Mouse (Mus musculus): ENCODE results near the gene Rnf227.
"Not testable (repeated sequence)": the region's sequence is repeated elsewhere in the genome, so short reads cannot be mapped to it uniquely, and the experiment has no call there.

Gene Rnf227

DNA sequence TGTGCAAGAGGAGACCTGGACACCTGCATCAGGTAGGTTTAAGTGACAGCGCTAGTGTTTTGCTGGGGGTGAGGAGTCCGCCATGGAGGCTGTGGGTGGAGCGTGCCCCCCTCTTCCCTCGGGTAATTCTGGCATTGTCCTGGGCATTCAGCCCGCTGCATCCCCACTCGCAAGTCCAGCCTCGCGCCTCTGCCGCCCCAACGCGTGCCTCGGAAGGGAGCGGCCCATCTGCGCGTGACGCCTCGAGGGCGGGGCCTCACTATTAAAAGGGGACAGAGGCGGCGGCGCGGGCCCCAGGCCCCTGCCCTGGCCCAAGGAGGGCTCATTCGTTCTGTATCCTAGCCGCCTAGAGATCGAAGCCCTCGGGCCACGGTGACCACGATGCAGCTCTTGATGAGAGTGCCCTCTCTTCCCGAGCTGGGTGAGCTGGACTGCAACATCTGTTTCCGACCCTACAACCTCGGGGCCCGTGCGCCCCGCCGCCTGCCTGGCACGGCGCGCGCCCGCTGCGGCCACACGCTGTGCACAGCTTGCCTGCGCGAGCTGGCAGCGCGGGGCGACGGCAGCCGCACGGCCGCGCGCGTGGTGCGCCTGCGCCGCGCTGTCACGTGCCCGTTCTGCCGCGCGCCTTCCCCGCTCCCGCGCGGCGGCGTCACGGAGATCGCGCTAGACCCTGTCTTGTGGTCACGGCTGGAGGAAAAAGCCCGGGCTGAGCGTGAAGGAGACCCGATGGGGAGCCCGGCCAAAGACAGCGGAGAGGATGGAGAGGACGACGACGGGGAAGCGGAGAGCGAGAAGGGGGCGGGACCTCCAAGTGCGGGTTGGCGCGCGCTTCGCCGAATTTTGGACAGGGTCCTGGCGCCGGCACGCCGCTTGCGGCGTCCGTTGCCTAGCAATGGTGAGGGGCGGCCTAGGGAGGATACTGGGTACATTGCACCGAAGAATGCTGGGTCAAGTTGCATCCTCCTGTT, at the start of gene Rnf227:
Gene Rnf227 (plus strand): TSS at position 301 of the 971 bp plus-strand sequence.
- peak; percentile 77 for DNase-seq

GRCm38 (mm10) chr11:69291111-69291510, 49.1 kb upstream of the Rnf227 start:
- DNase-seq, result no peak

GRCm38 (mm10) chr11:69295286-69295685, 45.0 kb upstream of the Rnf227 start:
- DNase-seq, result no peak

GRCm38 (mm10) chr11:69297799-69298198, 42.5 kb upstream of the Rnf227 start:
- DNase-seq, result no peak

DNA sequence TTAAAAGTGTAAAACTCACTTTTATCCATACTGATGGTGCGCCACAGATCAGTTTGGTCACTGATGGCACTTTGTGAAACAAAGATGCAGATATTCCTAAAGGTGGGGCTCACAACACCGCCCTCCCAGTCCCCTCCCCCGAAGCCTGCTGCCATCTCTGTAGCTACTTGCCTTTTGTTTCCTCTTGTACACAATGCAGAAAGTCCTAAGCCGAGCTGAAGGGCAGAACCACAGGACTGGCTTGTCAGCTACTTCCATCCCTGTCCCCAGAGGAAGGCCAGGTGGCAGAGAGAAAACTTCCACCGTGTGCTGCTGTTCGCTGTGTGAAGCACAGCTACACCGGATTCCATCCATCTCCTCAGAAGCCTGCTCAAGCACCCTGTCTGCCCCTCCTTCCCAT, 42.0 kb upstream of the Rnf227 start:
- DNase-seq, result no peak

DNA sequence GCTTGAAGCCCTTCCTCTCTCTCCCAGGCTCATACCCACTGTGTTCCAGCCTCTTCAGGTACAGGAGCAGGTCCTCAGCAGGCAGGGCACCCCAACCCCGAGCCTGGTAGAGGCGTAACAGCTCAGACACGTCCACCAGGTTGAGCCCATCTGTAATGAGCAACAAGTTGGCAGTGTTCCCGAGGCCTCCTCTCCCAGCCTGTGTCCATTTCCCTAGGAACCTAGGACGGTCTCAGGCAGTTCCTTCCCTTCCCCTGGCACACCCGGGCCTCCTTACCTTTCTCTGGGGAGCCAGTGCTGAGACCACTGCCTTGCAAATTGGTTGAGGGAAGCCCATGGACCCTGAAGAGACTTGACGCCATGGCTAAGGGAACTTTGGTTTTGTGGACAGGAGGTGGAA, 37.4 kb upstream of the Rnf227 start:
- no peak for DNase-seq

GRCm38 (mm10) chr11:69305291-69305690, 35.0 kb upstream of the Rnf227 start:
- DNase-seq, result no peak

- no peak for DNase-seq
Measured at GRCm38 (mm10) chr11:69306039-69306438, 34.2 kb upstream of the Rnf227 start.

GRCm38 (mm10) chr11:69311266-69311665, 29.0 kb upstream of the Rnf227 start:
- no peak for DNase-seq

GRCm38 (mm10) chr11:69316361-69316760, 23.9 kb upstream of the Rnf227 start:
- DNase-seq, result no peak

DNA sequence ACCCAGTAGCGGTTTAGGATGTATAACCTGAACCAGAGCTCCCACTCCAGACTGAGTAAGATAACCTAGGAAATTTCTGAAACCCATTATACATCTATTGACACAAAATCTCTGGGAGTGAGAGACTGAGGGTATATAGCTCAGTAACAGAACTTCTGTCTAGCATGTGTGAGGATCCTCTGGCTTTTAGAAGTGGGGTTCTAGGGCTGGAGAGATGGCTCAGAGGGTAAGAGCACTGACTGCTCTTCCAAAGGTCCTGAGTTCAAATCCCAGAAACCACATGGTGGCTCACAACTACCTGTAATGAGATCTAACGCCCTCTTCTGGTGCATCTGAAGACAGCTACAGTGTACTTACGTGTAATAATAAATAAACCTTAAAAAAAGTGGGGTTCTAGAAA, 22.3 kb upstream of the Rnf227 start:
- not testable (repeated sequence) for DNase-seq

- DNase-seq, result no peak
Measured at GRCm38 (mm10) chr11:69321580-69321979, 18.7 kb upstream of the Rnf227 start.

DNA sequence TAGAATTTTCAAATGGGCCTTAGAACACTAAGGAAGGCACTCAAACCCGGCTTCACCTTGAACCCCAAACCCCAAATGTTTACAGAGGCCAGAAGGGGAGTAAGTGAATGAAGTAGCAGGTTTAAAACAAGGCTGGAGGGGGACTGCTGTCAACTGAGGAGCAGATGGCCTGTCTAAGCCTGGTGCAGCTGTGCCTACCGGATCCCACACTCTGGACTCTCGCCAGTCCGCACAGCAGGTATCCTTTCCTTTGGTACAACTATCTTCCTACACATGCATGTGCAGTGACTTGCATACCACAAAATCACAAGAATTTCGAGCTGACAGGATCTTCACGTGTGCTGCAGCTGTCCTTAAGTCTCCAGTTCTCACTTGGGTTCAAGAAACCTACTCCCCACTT, 18.3 kb upstream of the Rnf227 start:
- no peak for DNase-seq

- no peak for DNase-seq
Measured at GRCm38 (mm10) chr11:69322693-69323471, 17.4 kb upstream of the Rnf227 start.

GRCm38 (mm10) chr11:69323667-69324111, 16.6 kb upstream of the Rnf227 start, which contains the start of the genes Cntrob and Trappc1:
Cntrob (minus strand) TSS chr11:69323775.
Trappc1 (plus strand) TSS chr11:69323980.
- peak; percentile 99 for DNase-seq

DNA sequence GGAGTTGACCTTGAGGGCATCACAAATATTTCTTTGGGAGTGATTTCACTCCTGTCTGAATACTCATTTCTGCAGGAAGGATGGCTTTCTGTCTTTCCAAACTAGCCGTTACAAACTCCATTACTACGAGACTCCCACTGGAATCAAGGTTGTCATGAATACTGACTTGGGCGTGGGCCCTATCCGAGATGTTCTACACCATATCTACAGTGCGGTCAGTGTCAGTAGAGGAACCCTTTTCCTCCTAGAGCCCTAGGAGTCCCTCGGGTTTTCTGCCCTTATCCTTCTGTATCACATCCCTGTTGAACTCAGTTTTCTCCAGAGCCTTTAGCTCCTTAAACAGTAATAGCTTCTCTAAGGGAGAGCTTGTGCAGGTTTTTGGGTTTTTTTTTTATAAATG, 15.5 kb upstream of the Rnf227 start:
- no peak for DNase-seq

DNA sequence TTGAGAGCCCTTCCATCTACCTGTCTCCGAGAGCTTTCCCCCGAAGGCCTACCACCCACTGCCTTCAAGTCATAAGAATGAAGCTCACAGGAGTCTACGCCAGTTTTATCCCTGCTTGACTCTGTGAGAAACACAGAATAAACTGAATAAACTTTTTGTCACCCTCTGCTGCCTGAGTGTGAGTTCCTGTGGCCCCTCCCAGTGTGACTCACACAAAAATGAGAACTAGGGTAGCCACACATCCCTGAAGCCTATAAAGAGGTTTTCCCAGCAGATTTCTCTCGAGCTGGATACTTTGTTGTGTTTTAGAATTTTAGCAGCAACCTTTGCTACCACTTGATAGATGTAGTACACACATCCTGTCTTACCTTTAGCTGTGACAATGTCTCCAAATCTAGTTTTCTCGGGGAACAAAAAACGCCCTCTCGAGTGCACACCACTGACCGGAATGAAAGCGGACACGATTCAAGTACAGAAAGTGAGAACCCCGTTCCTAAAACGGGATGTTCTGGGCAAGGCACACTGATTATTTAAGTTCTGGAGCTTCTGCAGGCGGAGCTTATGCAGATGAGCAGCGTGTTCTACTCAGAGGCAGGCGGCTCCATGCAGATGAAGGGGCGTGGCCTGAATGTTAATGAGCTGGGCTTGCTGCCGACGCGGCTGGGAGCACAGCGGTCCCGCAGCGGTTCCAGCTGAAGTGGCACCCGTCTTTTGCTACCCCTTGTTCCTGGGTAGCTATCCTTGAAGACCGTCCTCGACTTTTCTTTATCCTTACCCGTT, 14.4 kb upstream of the Rnf227 start, which contains the start of gene Kcnab3:
Gene Kcnab3 (plus strand): TSS at position 631 of the 780 bp plus-strand sequence.
- peak; percentile 66 for DNase-seq

GRCm38 (mm10) chr11:69326408-69327156, 13.7 kb upstream of the Rnf227 start:
- DNase-seq, result no peak

- no peak for DNase-seq
Measured at GRCm38 (mm10) chr11:69327157-69327442, 13.2 kb upstream of the Rnf227 start.

DNA sequence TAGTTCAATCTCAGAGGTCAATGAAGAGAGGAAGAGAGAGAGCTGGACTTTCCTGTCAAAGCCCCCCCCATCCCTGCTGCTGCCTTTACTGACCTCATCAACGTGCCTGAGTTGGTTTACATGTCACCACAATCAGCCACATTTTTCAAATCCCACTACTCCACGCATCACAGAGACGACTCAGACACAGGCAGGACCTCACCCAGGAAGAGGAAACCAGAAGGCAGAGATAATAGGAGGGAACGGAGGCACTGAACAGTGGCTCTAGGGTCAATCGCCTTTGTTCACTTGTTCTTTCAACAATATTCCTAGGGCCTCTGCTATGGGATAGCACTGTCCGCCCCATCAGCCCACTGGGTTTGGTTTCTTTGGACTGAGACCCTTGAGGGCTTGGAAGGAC, 12.6 kb upstream of the Rnf227 start:
- no peak for DNase-seq

- DNase-seq, result no peak
Measured at GRCm38 (mm10) chr11:69328517-69328916, 11.7 kb upstream of the Rnf227 start.

DNA sequence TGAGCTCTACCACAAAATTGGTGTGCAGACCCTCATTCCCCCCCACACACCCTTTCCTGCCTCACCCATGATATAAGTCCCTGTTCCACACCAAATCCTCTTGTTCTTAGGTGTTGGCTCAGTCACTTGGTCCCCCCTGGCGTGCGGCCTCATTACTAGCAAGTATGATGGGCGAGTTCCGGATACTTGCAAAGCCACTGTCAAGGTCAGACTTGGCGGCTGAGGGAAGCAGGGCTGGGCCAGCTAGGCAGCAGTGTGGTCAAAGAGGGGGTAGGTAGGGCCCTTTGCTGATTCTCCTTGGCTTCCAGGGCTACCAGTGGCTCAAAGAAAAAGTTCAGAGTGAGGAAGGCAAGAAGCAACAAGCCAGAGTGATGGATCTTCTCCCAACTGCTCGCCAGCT, 9.1 kb upstream of the Rnf227 start:
- no peak for DNase-seq
